Mouse (Mus musculus) testis, adult 2 months (tissue): ENCODE measurements around the gene Mob3a. TPM values are rescaled to one million over a fixed set of nuclear protein-coding genes. Genes with fewer than 3 reads are reported as not detected.

Experiments
- H3K27ac ChIP-seq: fragments of 200-500 bp; 2 replicates; pipeline ENCODE4 v1.5.1; 2012; ENCODE audit warnings: low read depth, low read length; ENCODE audit not compliant: control insufficient read depth, insufficient read depth
- H3K27me3 ChIP-seq: fragments of 200-500 bp; 2 replicates; pipeline ENCODE4 v1.6.1; 2012; ENCODE audit warnings: mild to moderate bottlenecking, low read length, moderate library complexity; ENCODE audit not compliant: control insufficient read depth, insufficient read depth
- H3K36me3 ChIP-seq: fragments of 200-500 bp; 2 replicates; pipeline ENCODE4 v1.6.1; 2012; ENCODE audit warnings: mild to moderate bottlenecking, low read length; ENCODE audit not compliant: control insufficient read depth, insufficient read depth
- H3K4me1 ChIP-seq: fragments of 200-500 bp; 2 replicates; pipeline ENCODE4 v1.6.1; 2012; ENCODE audit warnings: low read length; ENCODE audit not compliant: control insufficient read depth, insufficient read depth
- H3K4me3 ChIP-seq: fragments of 200-500 bp; 2 replicates; pipeline ENCODE4 v1.5.1; 2012; ENCODE audit warnings: low read depth, mild to moderate bottlenecking, low read length, moderate library complexity, mixed read lengths; ENCODE audit not compliant: control insufficient read depth
- CTCF ChIP-seq: fragments of 200-500 bp; IDR thresholded peaks from 2 replicates; pipeline ENCODE4 v1.5.1; 2012; ENCODE audit warnings: low read depth, mild to moderate bottlenecking, inconsistent platforms, low read length, moderate library complexity; ENCODE audit not compliant: control insufficient read depth, insufficient read depth, insufficient replicate concordance
- POLR2A ChIP-seq: fragments of 200-500 bp; IDR thresholded peaks from 2 replicates; pipeline ENCODE4 v1.6.1; 2012; ENCODE audit warnings: low read depth, mild to moderate bottlenecking, inconsistent platforms, low read length, moderate library complexity; ENCODE audit not compliant: control insufficient read depth
- polyA plus RNA-seq: library from polyadenylated mRNA; depleted of rRNA; stranded (reverse); fragments of >200 nt; gene quantifications from 2 replicates; pipeline ENCODE4 v1.2.3, GENCODE M21; 2012

The Mob3a gene
- polyA plus RNA-seq, 1 experiment: 11.1 TPM

- no peak for TF ChIP-seq CTCF
- no peak for TF ChIP-seq POLR2A
- Histone ChIP-seq H3K4me1 (peaks cover 3% of the 10 kb centered on the region), H3K27me3 (no peaks in the 10 kb centered on the region), H3K27ac (no peak overlapping the region), H3K36me3 (no peaks in the 10 kb centered on the region), H3K4me3 (no peak overlapping the region)
Observed at GRCm38 (mm10) chr10:80683647-80684046, 18.1 kb downstream of the Mob3a start.

- Histone ChIP-seq H3K27me3 (no peaks in the 10 kb centered on the region), H3K36me3 (no peaks in the 10 kb centered on the region), H3K27ac (no peak overlapping the region), H3K4me3 (no peak overlapping the region), H3K4me1 (peaks cover 16% of the 10 kb centered on the region)
- TF ChIP-seq POLR2A (no peak), CTCF (no peak)
Observed at GRCm38 (mm10) chr10:80682003-80682402, 19.8 kb downstream of the Mob3a start.

GRCm38 (mm10) chr10:80680260-80680696, 21.5 kb downstream of the Mob3a start:
- Histone ChIP-seq H3K4me1 (peaks cover 24% of the 10 kb centered on the region), H3K27ac (no peak overlapping the region), H3K27me3 (no peaks in the 10 kb centered on the region), H3K4me3 (no peak overlapping the region), H3K36me3 (no peaks in the 10 kb centered on the region)
- TF ChIP-seq POLR2A: no peak
- TF ChIP-seq CTCF: no peak

GRCm38 (mm10) chr10:80679556-80680259, 22.1 kb downstream of the Mob3a start:
- Histone ChIP-seq H3K27ac (no peak overlapping the region), H3K36me3 (no peaks in the 10 kb centered on the region), H3K4me1 (peaks cover 27% of the 10 kb centered on the region), H3K27me3 (no peaks in the 10 kb centered on the region), H3K4me3 (no peak overlapping the region)
- TF ChIP-seq POLR2A (no peak), CTCF (no peak)

DNA sequence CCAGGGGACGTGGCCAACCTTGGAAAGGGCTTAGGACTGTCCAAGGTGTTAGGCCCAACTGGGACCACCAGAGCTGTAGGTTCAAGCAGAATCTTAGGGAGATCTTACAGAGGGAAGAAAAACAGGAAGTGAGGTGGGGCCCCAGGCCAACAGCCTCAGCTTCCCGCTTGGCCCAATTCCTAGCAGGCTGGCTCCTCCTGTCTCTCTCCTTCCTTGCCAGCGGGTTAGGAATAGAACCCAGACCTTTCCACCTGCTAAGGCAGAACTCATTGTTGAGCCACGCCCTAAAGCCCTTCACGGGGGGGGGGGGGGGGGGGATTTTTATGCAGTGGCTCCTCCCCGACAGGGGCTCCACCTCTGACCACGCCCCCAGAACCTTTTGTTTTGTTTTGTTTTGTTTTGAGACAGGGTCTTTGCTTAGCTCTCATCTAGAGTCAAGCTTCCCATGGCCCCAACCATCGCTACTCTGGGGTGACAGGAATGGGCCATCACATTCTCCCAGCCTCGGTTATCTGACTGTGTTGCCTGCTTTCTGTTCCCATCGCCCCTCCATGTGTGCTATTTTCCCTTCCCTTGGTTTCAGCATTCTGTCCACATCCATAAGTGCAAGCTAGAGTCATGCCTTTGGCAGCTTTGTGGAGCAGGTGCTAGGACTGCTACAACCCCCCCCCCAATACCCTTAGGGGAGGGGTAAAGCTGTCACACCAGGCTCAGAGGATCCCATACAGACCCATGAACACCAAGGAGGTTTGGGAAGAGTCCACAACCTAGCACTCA, 23.0 kb downstream of the Mob3a start:
- peaks cover 31% of the 10 kb centered on the region for H3K4me1 ChIP-seq
- H3K36me3 ChIP-seq: no peaks in the 10 kb centered on the region; the same call in 1 of the 2 replicates
- TF ChIP-seq CTCF (no peak), POLR2A (no peak)
- peak overlapping the region; percentile 100 for H3K27ac ChIP-seq
- no peak overlapping the region for H3K4me3 ChIP-seq
- no peaks in the 10 kb centered on the region for H3K27me3 ChIP-seq

DNA sequence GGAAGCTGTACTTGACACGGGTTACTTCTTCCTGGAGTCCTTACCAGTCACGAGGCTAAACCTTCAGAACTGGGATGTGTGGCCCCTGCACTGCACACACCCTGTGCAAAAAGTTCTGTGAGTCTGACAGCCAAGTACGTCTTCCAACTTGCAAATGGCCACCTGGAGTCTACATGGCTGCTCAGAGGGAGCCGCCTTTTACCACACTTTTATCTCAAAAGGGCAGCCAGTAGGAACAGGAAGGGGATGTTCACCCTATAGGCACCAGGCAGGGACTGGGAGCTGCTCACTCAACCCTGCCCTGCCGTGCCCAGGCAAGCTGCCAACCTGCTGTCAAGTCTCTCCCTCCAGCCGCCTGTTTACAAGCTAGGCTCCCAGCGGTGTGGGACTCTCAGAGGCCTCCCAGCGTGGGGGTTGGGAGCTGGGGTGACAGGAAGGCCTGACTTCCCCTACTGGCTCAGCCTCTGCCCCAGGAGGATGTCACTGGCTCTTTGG, 23.8 kb downstream of the Mob3a start, which contains the start of gene Mknk2:
Mknk2 (minus strand) TSS at position 171 of the 495 bp plus-strand sequence.
- Histone ChIP-seq H3K27me3 (no peaks in the 10 kb centered on the region), H3K4me1 (peaks cover 31% of the 10 kb centered on the region), H3K27ac (peak within 1 kb of the TSS; percentile 100)

More for the DNA sequence above, 23.8 kb downstream of the Mob3a start, which contains the start of gene Mknk2:
- Histone ChIP-seq H3K4me3 (peak within 1 kb of the TSS; percentile 97), H3K36me3 (no peaks in the 10 kb centered on the region; the same call in 1 of the 2 replicates)
- no peak for TF ChIP-seq CTCF
- peak; percentile 43; the same call in 1 of the 2 replicates for TF ChIP-seq POLR2A
